Mouse (Mus musculus): ENCODE measurements around the gene Hoxb6.

DNA sequence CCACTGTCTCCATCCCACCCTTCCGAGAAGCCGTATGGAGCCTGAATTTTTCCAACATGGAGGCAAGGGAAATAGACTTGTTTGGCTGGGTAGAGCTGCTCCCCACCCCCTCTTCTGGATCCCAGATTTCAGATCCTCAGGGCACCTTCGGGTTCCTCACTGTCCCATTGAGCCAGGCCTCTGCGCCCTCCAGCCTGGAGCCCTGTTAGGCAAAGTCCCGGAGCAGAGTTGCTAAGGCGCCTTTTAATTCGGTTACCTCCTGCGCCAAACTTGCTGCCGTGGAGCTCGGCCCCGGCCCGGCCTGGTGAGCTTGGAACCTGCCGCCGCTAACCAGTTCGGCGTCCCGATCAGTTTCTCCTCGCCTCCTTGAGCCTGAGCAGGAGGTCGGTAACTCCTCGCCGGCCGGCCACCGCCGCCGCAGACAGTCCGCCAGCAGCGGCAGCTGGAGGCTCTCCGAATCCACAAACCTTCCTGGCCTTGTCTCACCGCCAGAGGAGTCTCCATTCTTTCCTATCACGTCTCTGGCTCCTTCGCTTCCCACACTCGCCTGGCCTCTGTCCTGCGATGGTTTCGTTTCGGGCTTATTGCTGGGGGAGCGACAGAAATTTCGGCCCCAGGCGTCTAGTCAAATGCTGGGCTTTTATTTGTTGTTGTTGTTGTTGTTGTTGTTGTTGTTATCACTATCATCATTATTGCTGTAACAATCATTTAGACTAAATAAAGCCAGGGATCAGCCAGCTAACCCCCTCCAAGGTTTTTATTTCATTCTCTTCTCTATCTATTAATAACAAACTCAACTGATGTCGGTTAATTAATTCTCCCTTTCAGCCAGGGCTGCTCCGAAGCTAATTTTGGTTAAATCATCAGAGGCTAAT, 49.7 kb downstream of the Hoxb6 start:
- no peak for TF ChIP-seq CTCF (conservative IDR thresholded peaks at IDR 0.05; ENCODE audit: low read length)
- no peak for TF ChIP-seq NANOG (IDR thresholded peaks at IDR 0.05; ENCODE audit: borderline replicate concordance, low read length)
- no peak for TF ChIP-seq POU5F1 (IDR thresholded peaks at IDR 0.05; ENCODE audit: borderline replicate concordance, low read length)

All from E14TG2a.4 (cell line).